Mouse (Mus musculus) embryonic facial prominence, embryonic 14.5 days (tissue): ENCODE data around the gene Gm10428. TPM values are rescaled to one million over a fixed set of nuclear protein-coding genes. Genes with fewer than 3 reads are reported as not detected.

Experiments
- polyA plus RNA-seq: library from polyadenylated mRNA; unstranded; fragments of >200 nt; fragmentation: Nextera tagmentation; extraction: Ambion mirVana; gene quantifications from 2 replicates; pipeline ENCODE4 v1.2.1, GENCODE M21; 2014

Gene Gm10428
- polyA plus RNA-seq, 1 experiment from 2014 or later, result not detected

Other genes starting within 250 kb of the Gm10428 start
- 26.0 and 27.5 TPM in 2 replicates for gene Cenpv, start 213.8 kb upstream of the Gm10428 start, polyA plus RNA-seq
- 3,072 and 3,339 TPM in 2 replicates for gene Ubb, start 201.9 kb upstream of the Gm10428 start, polyA plus RNA-seq
- 5.3 and 6.4 TPM in 2 replicates for gene Trpv2, start 178.6 kb upstream of the Gm10428 start, polyA plus RNA-seq
- 16.6 and 17.2 TPM in 2 replicates for gene Lrrc75a, start 104.6 kb upstream of the Gm10428 start, polyA plus RNA-seq
- 48.4 and 54.3 TPM in 2 replicates for gene Mmgt2, start 104.4 kb upstream of the Gm10428 start, polyA plus RNA-seq
- gene Zfp287, start 21.2 kb upstream of the Gm10428 start, polyA plus RNA-seq, result 7.7 and 7.8 TPM in 2 replicates
- 17.8 and 26.7 TPM in 2 replicates for gene Zfp286, start 36.4 kb downstream of the Gm10428 start, polyA plus RNA-seq
- 14.3 and 16.5 TPM in 2 replicates for gene Trim16, start 67.1 kb downstream of the Gm10428 start, polyA plus RNA-seq
- 0.60 and 0.62 TPM in 2 replicates for gene Fbxw10, start 94.0 kb downstream of the Gm10428 start, polyA plus RNA-seq
- 74.2 and 82.0 TPM in 2 replicates for gene Tvp23b, start 126.4 kb downstream of the Gm10428 start, polyA plus RNA-seq
- 0.58 TPM in 1 of 2 replicates, not detected in the other for gene Cdrt4, start 198.1 kb downstream of the Gm10428 start, polyA plus RNA-seq